Mouse (Mus musculus): Measurements from ENCODE around the gene Utp4.

DNA sequence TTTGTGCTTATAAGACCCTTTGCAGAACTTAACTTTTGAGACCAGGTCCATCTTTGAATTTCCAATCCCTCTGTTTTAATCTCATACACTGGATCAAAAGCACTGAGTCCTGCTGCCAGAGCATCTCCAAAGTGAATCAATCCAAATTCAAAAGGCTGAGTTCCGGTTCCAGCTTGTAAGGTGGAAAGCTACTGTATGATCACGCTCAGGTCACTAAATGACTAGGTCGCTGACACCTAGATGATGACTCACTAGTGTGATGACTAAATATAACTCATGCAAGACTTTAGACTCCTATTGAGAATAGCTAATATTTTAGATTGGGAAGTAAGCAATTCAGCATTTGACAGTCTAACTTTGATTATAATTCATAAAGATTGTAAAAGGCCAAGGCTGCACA lies 4.6 kb upstream of the Utp4 start:
- TF ChIP-seq POLR2A (IDR thresholded peaks at IDR 0.05; ENCODE audit: insufficient read depth, low read depth, low read length): no peak
- TF ChIP-seq EP300 (IDR thresholded peaks at IDR 0.05; ENCODE audit: insufficient read depth, low read depth, low read length): no peak
- no peak for TF ChIP-seq CTCF (IDR thresholded peaks at IDR 0.05)

Measured in heart, adult 2 months (tissue).